Comparison of ENCODE assay signal across 9 mouse cellular contexts in genomic region chrX:159409253-159409652, GRCm38 (mm10). TPM values are rescaled to one million over a fixed set of nuclear protein-coding genes. Genes with fewer than 3 reads are reported as not detected.
DNase-seq lines count a peak whose midpoint lies in the region; ATAC-seq and TF ChIP-seq lines count a peak whose summit lies in the region.
"Had no signal": no experiment of that assay in that cellular context is flagged by ENCODE, and none has a peak within 500 bp of the region (broad histone marks: within the 10 kb centered on the region; RNA-seq: fewer than 3 reads in every experiment).

No protein-coding gene starts in this region.

- TF ChIP-seq POLR2A in heart, adult 2 months (IDR thresholded peaks at IDR 0.05; ENCODE audit: insufficient read depth, low read depth, low read length) = no peak
- no peak for TF ChIP-seq POLR2A in liver, adult 2 months (IDR thresholded peaks at IDR 0.05; ENCODE audit: extremely low read depth, insufficient read depth, low read length)

- H3K9me3 ChIP-seq in heart, embryonic 12.5 days (replicated peaks) = 0 out of 2 replicates have a peak, but pooled peaks cover 2% of the 10 kb centered on the region
- no peaks in the 10 kb centered on the region for H3K9me3 ChIP-seq in forebrain, embryonic 15.5 days
- H3K9me3 ChIP-seq: embryonic facial prominence, embryonic 12.5 days had no signal

- ATAC-seq in heart, embryonic 12.5 days (ENCODE audit: insufficient number of reproducible peaks, low FRiP score) = no peak
- no peak for ATAC-seq in forebrain, embryonic 15.5 days (replicated peaks)

- intact Hi-C loops in heart, adult 2 months (cut with DNase I) = no loop called here

- no peak for DNase-seq in heart, adult 2 months
- peak; percentile 8 for DNase-seq in right cerebral cortex, postnatal 14 days
- DNase-seq in right cerebral cortex, postnatal 25 days = no peak
- DNase-seq in c-Kit-positive CD71-positive TER-119-positive erythroid progenitor cells, embryonic 14.5 days (ENCODE audit: low spot score) = peak; percentile 15
- DNase-seq in liver, adult 2 months (ENCODE audit: extremely low read depth, low read depth, low spot score) = peak; percentile 4
- no peak for DNase-seq in ovary, postnatal 10 days (ENCODE audit: low spot score)

- H3K4me2 ChIP-seq in heart, embryonic 12.5 days = no peak overlapping the region
- H3K4me2 ChIP-seq in forebrain, embryonic 15.5 days (replicated peaks) = no peak overlapping the region
- H3K4me2 ChIP-seq: embryonic facial prominence, embryonic 12.5 days had no signal

- TF ChIP-seq EP300 in heart, adult 2 months (IDR thresholded peaks at IDR 0.05; ENCODE audit: insufficient read depth, low read depth, low read length) = no peak

- H3K4me1 ChIP-seq in heart, adult 2 months (ENCODE audit: control insufficient read depth, insufficient read depth, low read length) = no peaks in the 10 kb centered on the region
- no peaks in the 10 kb centered on the region for H3K4me1 ChIP-seq in heart, embryonic 12.5 days (replicated peaks)
- H3K4me1 ChIP-seq in liver, adult 2 months (ENCODE audit: control insufficient read depth, insufficient read depth, low read length) = no peaks in the 10 kb centered on the region
- H3K4me1 ChIP-seq in forebrain, embryonic 15.5 days = no peaks in the 10 kb centered on the region
- H3K4me1 ChIP-seq: embryonic facial prominence, embryonic 12.5 days had no signal

- H3K36me3 ChIP-seq in heart, adult 2 months (ENCODE audit: control insufficient read depth, insufficient read depth, low read length) = no peaks in the 10 kb centered on the region
- H3K36me3 ChIP-seq in heart, embryonic 12.5 days = no peaks in the 10 kb centered on the region
- no peaks in the 10 kb centered on the region for H3K36me3 ChIP-seq in liver, adult 2 months (ENCODE audit: control insufficient read depth, insufficient read depth, low read length)
- no peaks in the 10 kb centered on the region for H3K36me3 ChIP-seq in forebrain, embryonic 15.5 days
- H3K36me3 ChIP-seq: embryonic facial prominence, embryonic 12.5 days had no signal

- H3K9ac ChIP-seq in heart, adult 2 months (ENCODE audit: low read depth, low read length) = no peak overlapping the region
- H3K9ac ChIP-seq in heart, embryonic 12.5 days = no peak overlapping the region
- no peak overlapping the region for H3K9ac ChIP-seq in liver, adult 2 months (ENCODE audit: low read depth, low read length)
- no peak overlapping the region for H3K9ac ChIP-seq in forebrain, embryonic 15.5 days (replicated peaks)
- H3K9ac ChIP-seq: embryonic facial prominence, embryonic 12.5 days had no signal

- H3K27ac ChIP-seq in heart, adult 2 months = no peak overlapping the region
- H3K27ac ChIP-seq in heart, embryonic 12.5 days (ENCODE audit: poor library complexity, severe bottlenecking) = no peak overlapping the region
- H3K27ac ChIP-seq in liver, adult 2 months (replicated peaks; ENCODE audit: insufficient read depth, low read depth, low read length) = no peak overlapping the region
- H3K27ac ChIP-seq in forebrain, embryonic 15.5 days (replicated peaks) = no peak overlapping the region
- H3K27ac ChIP-seq: embryonic facial prominence, embryonic 12.5 days had no signal

- no peaks in the 10 kb centered on the region; the same call in 1 of the 2 replicates for H3K27me3 ChIP-seq in heart, adult 2 months (ENCODE audit: control insufficient read depth, insufficient read depth, low read length)
- peaks cover 4% of the 10 kb centered on the region for H3K27me3 ChIP-seq in heart, embryonic 12.5 days (replicated peaks)
- H3K27me3 ChIP-seq in liver, adult 2 months (ENCODE audit: control insufficient read depth, insufficient read depth, low read length) = 0 out of 2 replicates have a peak, but pooled peaks cover under 1% of the 10 kb centered on the region
- no peaks in the 10 kb centered on the region for H3K27me3 ChIP-seq in forebrain, embryonic 15.5 days

- H3K4me3 ChIP-seq in heart, adult 2 months = no peak overlapping the region
- H3K4me3 ChIP-seq in heart, embryonic 12.5 days = no peak overlapping the region
- no peak overlapping the region for H3K4me3 ChIP-seq in liver, adult 2 months (ENCODE audit: insufficient read depth, low read depth, low read length)
- H3K4me3 ChIP-seq in forebrain, embryonic 15.5 days = no peak overlapping the region
- H3K4me3 ChIP-seq: embryonic facial prominence, embryonic 12.5 days had no signal

- WGBS in heart, adult 2 months = 26% methylated on average over 4 of the region's 4 CpGs
- 25% methylated on average over 4 of the region's 4 CpGs for WGBS in heart, embryonic 12.5 days
- WGBS in liver, adult 2 months = 8% methylated on average over 4 of the region's 4 CpGs
- 33% methylated on average over 4 of the region's 4 CpGs for WGBS in forebrain, embryonic 15.5 days

- peak; percentile 65 for TF ChIP-seq CTCF in heart, adult 2 months (IDR thresholded peaks at IDR 0.05)
- TF ChIP-seq CTCF in liver, adult 2 months (IDR thresholded peaks at IDR 0.05; ENCODE audit: low read depth, low read length) = peak; percentile 33

- no peaks in the 10 kb centered on the region for H3K79me2 ChIP-seq in heart, adult 2 months (replicated peaks; ENCODE audit: control insufficient read depth, insufficient read depth, low read length)
- H3K79me2 ChIP-seq in liver, adult 2 months (ENCODE audit: control insufficient read depth, insufficient read depth, low read length) = no peaks in the 10 kb centered on the region

RNA-seq across cellular contexts. Expression of gene Map7d2, which starts 5.1 kb away (rescaled TPM):
- total RNA-seq in heart, adult 2 months (2021) = under 1 TPM; 0.61 to 0.78 TPM
- 0.21 and 1.3 TPM in 2 replicates for polyA plus RNA-seq in heart, adult 2 months (2012; rRNA removed)
- polyA plus RNA-seq in heart, embryonic 12.5 days (2016; fragmentation: Nextera tagmentation; extraction: Ambion mirVana) = 0.62 and 0.78 TPM in 2 replicates
- 0.20 TPM in 1 of 2 replicates, not detected in the other for total RNA-seq in liver, adult 2 months (2014; rRNA removed)
- not detected in 2 replicates for polyA plus RNA-seq in liver, adult 2 months (2012; rRNA removed)
- 17.4 and 17.9 TPM in 2 replicates for polyA plus RNA-seq in forebrain, embryonic 15.5 days (2015; fragmentation: Nextera tagmentation; extraction: Ambion mirVana)

RNA-seq across cellular contexts. Expression of gene Eif1ax, which starts 37.3 kb away (rescaled TPM):
- 10 to 100 TPM; 76.6 to 76.8 TPM for total RNA-seq in heart, adult 2 months (2021)
- 12.0 and 28.8 TPM in 2 replicates for polyA plus RNA-seq in heart, adult 2 months (2012; rRNA removed)
- polyA plus RNA-seq in heart, embryonic 12.5 days (2016; fragmentation: Nextera tagmentation; extraction: Ambion mirVana) = 101 and 105 TPM in 2 replicates
- 13.8 and 14.8 TPM in 2 replicates for total RNA-seq in liver, adult 2 months (2014; rRNA removed)
- 37.6 and 49.5 TPM in 2 replicates for polyA plus RNA-seq in liver, adult 2 months (2012; rRNA removed)
- polyA plus RNA-seq in forebrain, embryonic 15.5 days (2015; fragmentation: Nextera tagmentation; extraction: Ambion mirVana) = 119 and 127 TPM in 2 replicates

Comparison
In these comparisons a context has a peak if more than half of its experiments do, and no peak if none do; other contexts are left out.
1. DNase-seq: peak in right cerebral cortex, postnatal 14 days (single experiment), c-Kit-positive CD71-positive TER-119-positive erythroid progenitor cells, embryonic 14.5 days (single experiment) and liver, adult 2 months (single experiment); none in heart, adult 2 months (0 of 2), right cerebral cortex, postnatal 25 days (single experiment) and ovary, postnatal 10 days (single experiment).